Mouse (Mus musculus): Measurements from ENCODE around the gene Usp28. TPM values are rescaled to one million over a fixed set of nuclear protein-coding genes. Genes with fewer than 3 reads are reported as not detected.

The Usp28 gene
- polyA plus RNA-seq, 1 experiment from 2014 or later, result 35.4 TPM

Other genes starting within 250 kb of the Usp28 start
- gene Zbtb16, start 149.2 kb upstream of the Usp28 start, polyA plus RNA-seq (2015; fragmentation: Nextera tagmentation; extraction: Ambion mirVana), result 1.9 and 2.2 TPM in 2 replicates
- gene Htr3a, start 74.3 kb upstream of the Usp28 start, polyA plus RNA-seq (2015; fragmentation: Nextera tagmentation; extraction: Ambion mirVana), result 1.2 and 1.5 TPM in 2 replicates
- 0.08 and 0.28 TPM in 2 replicates for gene Htr3b, start 20.4 kb upstream of the Usp28 start, polyA plus RNA-seq (2015; fragmentation: Nextera tagmentation; extraction: Ambion mirVana)
- 46.7 and 47.0 TPM in 2 replicates for gene Zw10, start 70.2 kb downstream of the Usp28 start, polyA plus RNA-seq (2015; fragmentation: Nextera tagmentation; extraction: Ambion mirVana)
- 0.21 and 0.62 TPM in 2 replicates for gene Tmprss5, start 95.9 kb downstream of the Usp28 start, polyA plus RNA-seq (2015; fragmentation: Nextera tagmentation; extraction: Ambion mirVana)

Data from embryonic facial prominence, embryonic 13.5 days (tissue).